Mouse (Mus musculus) cortical plate, adult 2 months (tissue): Measurements from ENCODE around the gene Trim28. TPM values are rescaled to one million over a fixed set of nuclear protein-coding genes. Genes with fewer than 3 reads are reported as not detected.
"Not testable (repeated sequence)": the region's sequence is repeated elsewhere in the genome, so short reads cannot be mapped to it uniquely, and the experiment has no call there.

Experiments used
- H3K27ac ChIP-seq: fragments of 200-500 bp; 2 replicates; pipeline ENCODE4 v1.5.1; 2012; ENCODE audit warnings: low read length, control low read depth, inconsistent platforms; ENCODE audit not compliant: insufficient read depth
- H3K4me1 ChIP-seq: fragments of 200-500 bp; 2 replicates; pipeline ENCODE4 v1.6.1; 2011; ENCODE audit warnings: low read length; ENCODE audit not compliant: control insufficient read depth, insufficient read depth
- H3K4me3 ChIP-seq: fragments of 200-500 bp; 2 replicates; pipeline ENCODE4 v1.5.1; 2011; ENCODE audit warnings: mild to moderate bottlenecking, low read length, control low read depth; ENCODE audit not compliant: insufficient read depth
- CTCF ChIP-seq: fragments of 200-500 bp; IDR thresholded peaks from 2 replicates; pipeline ENCODE4 v1.5.1; 2011; ENCODE audit warnings: mild to moderate bottlenecking, control low read depth, low read length; ENCODE audit not compliant: insufficient read depth; ENCODE audit errors: extremely low read depth
- POLR2A ChIP-seq: fragments of 200-500 bp; IDR thresholded peaks from 2 replicates; pipeline ENCODE4 v1.6.1; 2011; ENCODE audit warnings: mild to moderate bottlenecking, low read length, control low read depth; ENCODE audit not compliant: insufficient read depth; ENCODE audit errors: extremely low read depth
- polyA plus RNA-seq: library from polyadenylated mRNA; depleted of rRNA; stranded (reverse); fragments of >200 nt; gene quantifications from 2 replicates; pipeline ENCODE4 v1.2.3, GENCODE M21; 2012; rRNA removed

Trim28 gene
- polyA plus RNA-seq, 1 experiment, result 225 TPM

DNA sequence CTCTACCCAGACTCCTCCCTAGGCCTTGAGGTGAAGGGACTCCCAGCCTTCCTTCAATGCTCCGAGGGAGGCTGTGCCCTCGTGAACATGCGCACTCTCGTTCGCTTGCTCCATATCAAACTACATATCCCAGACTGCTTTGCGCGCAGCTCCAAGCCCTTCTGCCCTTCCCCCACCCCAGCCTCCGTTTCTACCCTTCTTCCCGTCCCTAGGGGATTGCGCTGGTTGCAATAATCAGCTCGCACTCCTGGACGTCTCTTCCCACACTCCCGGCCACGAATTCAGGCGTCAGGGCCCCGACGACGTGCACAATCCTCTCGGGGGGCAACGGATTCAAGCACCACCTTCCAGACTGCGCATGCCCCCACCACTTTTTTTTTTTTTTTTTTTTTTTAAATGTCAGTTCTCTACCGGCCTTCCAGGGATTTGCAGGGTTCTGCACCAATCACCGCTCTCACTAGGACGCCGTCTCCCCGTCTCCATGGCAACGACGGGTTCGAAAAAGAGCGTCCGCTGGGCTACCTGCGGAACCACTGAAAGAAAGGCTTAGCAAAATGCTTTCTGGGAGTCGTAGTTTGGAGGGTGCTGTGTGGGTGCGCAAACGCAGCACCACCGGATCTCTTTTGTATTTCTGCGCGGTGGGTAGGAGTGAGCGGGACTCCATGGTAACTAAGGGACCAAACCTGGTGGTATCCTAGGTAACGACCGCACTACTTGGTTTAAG, 55.5 kb downstream of the Trim28 start, which contains the start of gene Mzf1:
Gene Mzf1 (minus strand): TSS at position 478 of the 724 bp plus-strand sequence.
- Histone ChIP-seq H3K4me3 (peak within 1 kb of the TSS; percentile 60), H3K4me1 (no peaks in the 10 kb centered on the region), H3K27ac (peak within 1 kb of the TSS; percentile 93)
- peak; percentile 80 for TF ChIP-seq POLR2A
- TF ChIP-seq CTCF, result no peak

DNA sequence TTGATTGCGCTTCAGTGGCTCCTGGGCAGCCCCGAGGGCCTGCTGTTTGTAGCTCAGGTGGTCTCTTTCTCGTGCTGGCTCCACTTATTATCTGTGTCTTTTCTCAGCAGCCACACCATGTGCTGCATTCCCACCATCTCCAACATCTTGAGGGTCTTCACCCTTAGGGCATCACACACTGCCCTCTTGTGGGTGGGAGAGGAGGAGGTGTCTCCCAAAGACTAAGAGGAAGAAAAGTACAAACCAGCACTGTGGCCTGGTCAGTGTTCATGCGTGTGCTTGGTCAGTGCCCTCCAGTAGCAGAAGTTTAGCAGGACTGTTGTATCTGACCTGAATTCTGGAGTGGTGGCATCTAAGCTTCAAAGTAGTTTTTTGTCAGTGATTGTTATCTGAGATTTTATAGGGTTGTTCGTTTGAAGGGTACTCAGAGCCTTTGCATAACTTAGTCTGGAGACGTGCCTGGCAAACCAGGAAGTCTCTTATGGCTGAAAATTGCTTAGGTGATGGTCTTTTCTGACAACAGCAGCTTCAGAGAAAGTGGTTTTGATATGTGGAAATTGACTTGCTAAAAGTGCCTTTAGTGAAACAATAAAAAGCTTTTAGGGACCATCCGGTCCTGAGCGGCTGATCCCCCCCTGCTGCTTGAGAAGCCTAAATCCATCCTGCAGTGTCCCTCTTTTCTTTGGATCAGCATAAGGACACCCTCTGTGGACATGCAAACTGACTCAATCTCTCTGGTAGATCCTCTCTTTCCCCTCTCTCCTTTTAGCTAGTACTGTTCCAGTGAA, 58.2 kb downstream of the Trim28 start:
- no peak overlapping the region for H3K4me3 ChIP-seq
- no peak overlapping the region for H3K27ac ChIP-seq
- TF ChIP-seq CTCF, result 0 out of 2 replicates have a peak, but pooled peaks have one; percentile 7
- no peak for TF ChIP-seq POLR2A
- no peaks in the 10 kb centered on the region for H3K4me1 ChIP-seq

DNA sequence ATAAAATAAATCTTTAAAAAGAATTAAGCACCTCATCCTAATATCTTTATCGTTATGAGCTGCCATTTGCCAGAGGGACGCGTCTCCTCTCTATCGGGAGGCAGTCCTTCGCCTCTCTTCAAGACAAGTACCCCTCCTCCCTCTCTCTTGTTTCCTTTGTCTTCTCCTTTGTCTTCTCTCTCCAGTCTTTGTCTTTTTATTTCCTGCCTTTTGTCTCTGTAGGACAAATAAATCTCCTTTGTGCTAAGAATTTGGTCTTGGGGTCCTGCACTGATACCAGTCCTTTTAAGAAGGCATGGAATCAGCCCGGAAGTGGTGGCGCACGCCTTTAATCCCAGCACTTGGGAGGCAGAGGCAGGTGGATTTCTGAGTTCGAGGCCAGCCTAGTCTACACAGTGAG, 60.6 kb downstream of the Trim28 start:
- no peak overlapping the region for H3K27ac ChIP-seq
- TF ChIP-seq CTCF (no peak), POLR2A (no peak)

DNA sequence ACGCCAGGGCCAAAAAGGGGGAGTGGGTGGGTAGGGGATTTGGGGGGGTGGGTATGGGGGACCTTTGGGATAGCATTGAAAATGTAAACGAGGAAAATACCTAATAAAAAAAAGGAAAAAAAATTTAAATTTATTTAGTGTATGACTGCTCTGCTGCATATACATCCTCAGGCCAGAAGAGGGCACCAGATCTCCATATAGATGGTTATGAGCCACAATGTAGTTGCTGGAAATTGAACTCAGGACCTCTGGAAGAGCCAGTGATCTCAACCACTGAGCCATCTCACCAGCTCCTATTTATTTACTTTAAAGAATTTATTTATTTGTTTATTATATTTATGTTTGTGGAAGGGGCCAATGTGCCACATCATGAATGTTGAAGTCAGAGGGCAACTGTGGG, 64.5 kb downstream of the Trim28 start:
- H3K4me1 ChIP-seq, H3K4me3 ChIP-seq, H3K27ac ChIP-seq: not testable (repeated sequence)

More for the DNA sequence above, 60.6 kb downstream of the Trim28 start:
- Histone ChIP-seq H3K4me1 (no peaks in the 10 kb centered on the region), H3K4me3 (no peak overlapping the region)

DNA sequence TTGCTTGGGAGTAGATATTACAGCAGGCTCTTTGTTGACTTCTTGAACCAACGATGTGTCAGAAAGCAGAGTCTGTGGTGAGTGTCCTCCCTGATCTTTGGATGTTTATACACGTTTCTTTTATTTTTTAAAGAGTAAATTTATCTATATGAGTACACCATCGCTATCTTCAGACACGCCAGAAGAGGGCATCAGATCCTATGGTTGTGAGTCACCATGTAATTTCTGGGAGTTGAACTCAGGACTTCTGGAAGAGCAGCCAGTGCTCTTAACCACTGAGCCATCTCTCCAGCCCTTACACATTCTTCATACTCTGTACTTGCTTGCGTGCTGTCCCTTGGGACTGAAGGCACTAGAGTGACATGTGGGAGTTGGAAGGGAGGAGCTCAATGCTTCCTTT, 73.4 kb downstream of the Trim28 start:
- Histone ChIP-seq H3K4me1 (no peaks in the 10 kb centered on the region), H3K27ac (no peak overlapping the region), H3K4me3 (no peak overlapping the region)
- no peak for TF ChIP-seq POLR2A

Other genes starting within 250 kb of the Trim28 start
- 16.3 and 17.8 TPM in 2 replicates for gene Zscan18, start 195.5 kb upstream of the Trim28 start, polyA plus RNA-seq
- 15.9 and 19.1 TPM in 2 replicates for gene Zfp329, start 180.3 kb upstream of the Trim28 start, polyA plus RNA-seq
- 7.8 and 8.6 TPM in 2 replicates for gene Zfp110, start 164.4 kb upstream of the Trim28 start, polyA plus RNA-seq
- 5.2 and 5.4 TPM in 2 replicates for gene Zfp128, start 117.9 kb upstream of the Trim28 start, polyA plus RNA-seq
- gene Zscan22, start 101.3 kb upstream of the Trim28 start, polyA plus RNA-seq, result 12.7 and 13.1 TPM in 2 replicates
- 782 and 785 TPM in 2 replicates for gene Rps5, start 76.8 kb upstream of the Trim28 start, polyA plus RNA-seq
- 0.96 and 1.0 TPM in 2 replicates for gene Rnf225, start 71.7 kb upstream of the Trim28 start, polyA plus RNA-seq
- 5.6 and 6.1 TPM in 2 replicates for gene Zfp324, start 33.3 kb upstream of the Trim28 start, polyA plus RNA-seq
- gene Zfp446, start 21.3 kb upstream of the Trim28 start, polyA plus RNA-seq, result 9.7 and 10.1 TPM in 2 replicates
- 0.69 and 0.78 TPM in 2 replicates for gene Slc27a5, start 922 bp upstream of the Trim28 start, polyA plus RNA-seq
- 32.2 and 33.4 TPM in 2 replicates for gene Zbtb45, start 10.9 kb downstream of the Trim28 start, polyA plus RNA-seq
- 224 and 229 TPM in 2 replicates for gene Chmp2a, start 35.7 kb downstream of the Trim28 start, polyA plus RNA-seq
- gene Ube2m, start 39.2 kb downstream of the Trim28 start, polyA plus RNA-seq, result 400 and 402 TPM in 2 replicates
- gene Mzf1, start 55.6 kb downstream of the Trim28 start, polyA plus RNA-seq, result 14.3 and 15.2 TPM in 2 replicates
- not detected in 2 replicates for gene Vmn1r85, start 96.1 kb downstream of the Trim28 start, polyA plus RNA-seq
- not detected in 2 replicates for gene Vmn1r86, start 120.8 kb downstream of the Trim28 start, polyA plus RNA-seq
- not detected in 2 replicates for gene Vmn1r87, start 141.0 kb downstream of the Trim28 start, polyA plus RNA-seq
- gene Vmn1r88, start 160.5 kb downstream of the Trim28 start, polyA plus RNA-seq, result not detected in 2 replicates
- gene Vmn1r89, start 213.9 kb downstream of the Trim28 start, polyA plus RNA-seq, result not detected in 2 replicates